Mouse (Mus musculus) small intestine, adult 2 months (tissue): ENCODE data around the gene Cfap43.

Experiments
- CTCF ChIP-seq: fragments of 200-500 bp; IDR thresholded peaks from 2 replicates; pipeline ENCODE4 v1.5.1; 2012; ENCODE audit warnings: low read depth, mild to moderate bottlenecking, control low read depth, inconsistent platforms, low read length, moderate library complexity, mixed read lengths; ENCODE audit not compliant: insufficient replicate concordance, insufficient read length; ENCODE audit errors: extremely low read depth
- POLR2A ChIP-seq: fragments of 200-500 bp; IDR thresholded peaks from 2 replicates; pipeline ENCODE4 v1.6.1; 2012; ENCODE audit warnings: low read depth, mild to moderate bottlenecking, control low read depth, inconsistent platforms, low read length, moderate library complexity

DNA sequence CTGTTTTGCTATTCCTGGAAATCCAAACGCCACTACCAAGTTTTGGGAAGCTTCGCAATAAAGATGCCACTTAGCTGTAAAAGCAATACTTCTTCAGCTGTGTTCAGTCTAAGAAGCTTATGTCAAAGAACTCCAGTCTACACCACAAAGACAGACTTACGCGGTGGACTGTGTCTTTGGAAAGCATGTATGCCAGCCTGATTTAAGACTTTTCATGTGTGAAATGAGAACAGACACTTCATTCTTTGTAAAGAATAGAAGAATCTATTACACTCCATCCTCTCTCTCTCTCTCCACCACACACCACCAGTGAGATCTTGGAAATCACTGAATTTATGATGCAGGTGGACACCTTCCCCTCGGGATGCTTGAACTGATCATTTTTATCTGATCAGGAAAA, 168.7 kb downstream of the Cfap43 start:
- TF ChIP-seq CTCF (no peak), POLR2A (no peak)
